Mouse (Mus musculus) megakaryocyte, embryonic 14.5 days (primary cell): ENCODE measurements around the gene Ift20.

Experiments used
- FLI1 ChIP-seq: IDR thresholded peaks from 2 replicates; pipeline ENCODE4 v1.6.1; 2012; ENCODE audit warnings: low read length, inconsistent platforms, mixed read lengths
- GATA1 ChIP-seq: IDR thresholded peaks from 3 replicates; pipeline ENCODE4 v1.6.1; 2012; ENCODE audit warnings: mixed read lengths, low read length, inconsistent platforms, borderline replicate concordance

GRCm38 (mm10) chr11:78556070-78556469, 19.9 kb downstream of the Ift20 start:
- TF ChIP-seq GATA1 (no peak), FLI1 (no peak)
